Mouse (Mus musculus): ENCODE results near the gene Parm1. TPM values are rescaled to one million over a fixed set of nuclear protein-coding genes. Genes with fewer than 3 reads are reported as not detected.

The Parm1 gene
- polyA plus RNA-seq, 1 experiment from 2014 or later = 9.4 TPM

DNA sequence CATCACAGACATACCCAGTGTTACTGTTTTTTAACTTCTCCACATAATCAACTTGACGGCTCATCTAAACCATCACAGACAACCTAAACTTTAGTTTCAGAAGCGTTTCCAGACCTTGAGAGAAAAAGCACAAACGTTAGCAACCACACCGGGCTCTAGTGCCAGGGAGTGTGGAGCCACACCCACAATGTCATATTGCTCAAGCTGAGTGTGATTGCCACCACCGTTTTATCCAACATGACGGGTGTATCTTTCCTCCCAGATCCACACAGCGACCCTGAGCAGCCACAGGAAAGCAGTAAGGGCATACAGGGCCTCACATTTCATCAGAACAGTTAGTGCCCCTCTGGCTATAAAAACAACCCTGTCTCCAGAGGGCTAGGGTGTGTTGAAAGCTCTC is 45.1 kb downstream of the Parm1 start:
- no peak overlapping the region for H3K4me3 ChIP-seq (replicated peaks; ENCODE audit: low read depth, low read length)
- H3K9ac ChIP-seq (ENCODE audit: low read depth, low read length) = no peak overlapping the region
- DNase-seq (ENCODE audit: low spot score) = no peak
- H3K36me3 ChIP-seq (ENCODE audit: insufficient read depth, low read length) = no peaks in the 10 kb centered on the region
- H3K4me2 ChIP-seq (ENCODE audit: low read length) = no peak overlapping the region
- no peak overlapping the region for H3K27ac ChIP-seq
- H3K4me1 ChIP-seq (replicated peaks; ENCODE audit: insufficient read depth, low read length) = no peaks in the 10 kb centered on the region
- 71% methylated on average over 7 of the region's 7 CpGs for WGBS
- no peak for TF ChIP-seq CTCF (IDR thresholded peaks at IDR 0.05; ENCODE audit: low read depth)
- no peaks in the 10 kb centered on the region for H3K27me3 ChIP-seq (ENCODE audit: insufficient read depth, low read length)
- ATAC-seq (replicated peaks; ENCODE audit: low FRiP score, low read depth) = no peak
- H3K9me3 ChIP-seq (replicated peaks; ENCODE audit: low read length) = no peaks in the 10 kb centered on the region

DNA sequence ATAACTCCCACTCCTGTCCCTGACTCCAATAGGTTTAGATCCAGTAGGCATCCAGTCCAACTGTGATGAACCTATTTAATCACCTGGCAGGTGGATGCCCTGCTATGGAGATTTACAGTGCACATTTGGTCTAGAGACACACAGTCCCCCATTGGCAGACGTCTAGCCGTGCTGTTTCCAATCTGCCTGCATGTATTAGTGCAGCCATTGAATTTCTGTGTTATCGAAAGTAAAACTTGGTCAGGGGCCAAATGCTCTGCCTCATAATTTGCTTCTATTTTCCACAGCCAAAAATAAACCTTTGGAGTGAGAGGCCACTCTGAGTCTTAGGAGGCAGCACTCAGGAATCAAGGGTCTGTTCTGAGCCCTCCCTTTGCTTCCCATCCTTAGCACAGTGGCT is 46.6 kb downstream of the Parm1 start:
- peak; percentile 21 for DNase-seq (ENCODE audit: low spot score)
- WGBS = 55% methylated on average over 3 of the region's 3 CpGs
- H3K36me3 ChIP-seq (ENCODE audit: insufficient read depth, low read length) = no peaks in the 10 kb centered on the region
- no peak overlapping the region for H3K27ac ChIP-seq
- TF ChIP-seq CTCF (IDR thresholded peaks at IDR 0.05; ENCODE audit: low read depth) = no peak
- no peak overlapping the region for H3K4me2 ChIP-seq (ENCODE audit: low read length)
- no peak overlapping the region for H3K9ac ChIP-seq (ENCODE audit: low read depth, low read length)
- H3K9me3 ChIP-seq (replicated peaks; ENCODE audit: low read length) = no peaks in the 10 kb centered on the region
- no peak for ATAC-seq (replicated peaks; ENCODE audit: low FRiP score, low read depth)
- no peaks in the 10 kb centered on the region for H3K4me1 ChIP-seq (replicated peaks; ENCODE audit: insufficient read depth, low read length)
- H3K4me3 ChIP-seq (replicated peaks; ENCODE audit: low read depth, low read length) = no peak overlapping the region
- no peaks in the 10 kb centered on the region for H3K27me3 ChIP-seq (ENCODE audit: insufficient read depth, low read length)

- WGBS = 91% methylated on average over 3 of the region's 3 CpGs
- Histone ChIP-seq H3K36me3 (ENCODE audit: insufficient read depth, low read length) (no peaks in the 10 kb centered on the region), H3K9me3 (replicated peaks; ENCODE audit: low read length) (no peaks in the 10 kb centered on the region), H3K27ac (no peak overlapping the region), H3K9ac (ENCODE audit: low read depth, low read length) (no peak overlapping the region), H3K4me1 (replicated peaks; ENCODE audit: insufficient read depth, low read length) (no peaks in the 10 kb centered on the region), H3K4me2 (ENCODE audit: low read length) (no peak overlapping the region), H3K27me3 (ENCODE audit: insufficient read depth, low read length) (no peaks in the 10 kb centered on the region), H3K4me3 (replicated peaks; ENCODE audit: low read depth, low read length) (no peak overlapping the region)
- DNase-seq (ENCODE audit: low spot score) = no peak
- no peak for TF ChIP-seq CTCF (IDR thresholded peaks at IDR 0.05; ENCODE audit: low read depth)
- no peak for ATAC-seq (replicated peaks; ENCODE audit: low FRiP score, low read depth)
These were observed 48.0 kb downstream of the Parm1 start for GRCm38 (mm10) chr5:91565458-91565857.

DNA sequence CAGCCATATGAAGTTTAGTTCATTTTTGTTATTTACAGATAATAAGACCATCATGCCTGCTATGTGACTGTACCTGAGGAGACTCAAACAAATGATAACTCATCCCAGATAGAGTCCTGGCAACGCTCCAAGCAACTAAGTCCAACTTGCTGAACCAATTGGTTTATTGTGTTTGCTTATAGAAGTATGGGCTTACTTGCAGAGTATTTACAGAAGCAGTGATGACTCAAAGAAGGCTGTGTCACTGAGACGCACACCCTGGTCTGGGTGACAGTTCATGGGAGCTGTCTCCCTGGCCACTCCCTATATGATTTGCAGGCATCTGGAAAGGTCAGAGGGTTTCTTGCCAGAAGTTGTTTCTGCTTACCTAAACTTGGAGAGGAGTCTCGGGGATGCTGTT is 49.2 kb downstream of the Parm1 start:
- Histone ChIP-seq H3K4me2 (ENCODE audit: low read length) (no peak overlapping the region), H3K4me3 (replicated peaks; ENCODE audit: low read depth, low read length) (no peak overlapping the region), H3K9ac (ENCODE audit: low read depth, low read length) (no peak overlapping the region), H3K27me3 (ENCODE audit: insufficient read depth, low read length) (no peaks in the 10 kb centered on the region), H3K27ac (no peak overlapping the region), H3K4me1 (replicated peaks; ENCODE audit: insufficient read depth, low read length) (no peaks in the 10 kb centered on the region), H3K36me3 (ENCODE audit: insufficient read depth, low read length) (no peaks in the 10 kb centered on the region), H3K9me3 (replicated peaks; ENCODE audit: low read length) (no peaks in the 10 kb centered on the region)
- no peak for TF ChIP-seq CTCF (IDR thresholded peaks at IDR 0.05; ENCODE audit: low read depth)
- ATAC-seq (replicated peaks; ENCODE audit: low FRiP score, low read depth) = no peak
- 43% methylated on average over 3 of the region's 3 CpGs for WGBS
- peak; percentile 2 for DNase-seq (ENCODE audit: low spot score)

DNA sequence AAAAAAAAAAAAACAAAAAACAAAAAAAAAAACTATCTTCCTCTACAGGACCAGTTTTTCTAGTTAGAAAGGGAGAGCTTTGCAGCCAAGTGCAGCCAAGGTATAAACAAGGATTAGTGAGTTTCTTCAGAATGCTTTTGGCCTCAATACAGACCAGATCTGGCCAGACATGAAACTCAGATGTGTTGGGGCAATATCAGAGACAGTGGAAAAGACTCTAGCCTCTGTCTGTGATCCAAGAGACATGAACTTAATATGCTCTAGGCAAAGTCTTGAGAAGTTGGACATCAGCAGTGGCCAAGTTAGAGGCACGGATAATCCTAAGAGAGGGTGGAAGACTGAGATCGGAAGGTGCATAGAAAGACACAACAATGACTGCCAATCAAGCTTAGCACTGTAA is 56.8 kb downstream of the Parm1 start:
- ATAC-seq (replicated peaks; ENCODE audit: low FRiP score, low read depth) = no peak
- 92% methylated on average over 2 of the region's 2 CpGs for WGBS
- H3K4me1 ChIP-seq (replicated peaks; ENCODE audit: insufficient read depth, low read length) = no peaks in the 10 kb centered on the region
- no peaks in the 10 kb centered on the region for H3K36me3 ChIP-seq (ENCODE audit: insufficient read depth, low read length)
- H3K9ac ChIP-seq (ENCODE audit: low read depth, low read length) = no peak overlapping the region
- no peaks in the 10 kb centered on the region for H3K27me3 ChIP-seq (ENCODE audit: insufficient read depth, low read length)
- TF ChIP-seq CTCF (IDR thresholded peaks at IDR 0.05; ENCODE audit: low read depth) = no peak
- no peak for DNase-seq (ENCODE audit: low spot score)
- H3K4me3 ChIP-seq (replicated peaks; ENCODE audit: low read depth, low read length) = no peak overlapping the region
- H3K27ac ChIP-seq = no peak overlapping the region
- no peaks in the 10 kb centered on the region for H3K9me3 ChIP-seq (replicated peaks; ENCODE audit: low read length)
- no peak overlapping the region for H3K4me2 ChIP-seq (ENCODE audit: low read length)

GRCm38 (mm10) chr5:91578924-91579323 is 61.5 kb downstream of the Parm1 start:
- TF ChIP-seq CTCF (IDR thresholded peaks at IDR 0.05; ENCODE audit: low read depth) = no peak
- no peak overlapping the region for H3K27ac ChIP-seq
- no peak overlapping the region for H3K4me2 ChIP-seq (ENCODE audit: low read length)
- WGBS = 80% methylated on average over 7 of the region's 7 CpGs
- no peaks in the 10 kb centered on the region for H3K9me3 ChIP-seq (replicated peaks; ENCODE audit: low read length)
- H3K4me3 ChIP-seq (replicated peaks; ENCODE audit: low read depth, low read length) = no peak overlapping the region
- no peak overlapping the region for H3K9ac ChIP-seq (ENCODE audit: low read depth, low read length)
- no peaks in the 10 kb centered on the region for H3K4me1 ChIP-seq (replicated peaks; ENCODE audit: insufficient read depth, low read length)
- H3K27me3 ChIP-seq (ENCODE audit: insufficient read depth, low read length) = no peaks in the 10 kb centered on the region
- DNase-seq (ENCODE audit: low spot score) = no peak
- ATAC-seq (replicated peaks; ENCODE audit: low FRiP score, low read depth) = no peak
- no peaks in the 10 kb centered on the region for H3K36me3 ChIP-seq (ENCODE audit: insufficient read depth, low read length)

DNA sequence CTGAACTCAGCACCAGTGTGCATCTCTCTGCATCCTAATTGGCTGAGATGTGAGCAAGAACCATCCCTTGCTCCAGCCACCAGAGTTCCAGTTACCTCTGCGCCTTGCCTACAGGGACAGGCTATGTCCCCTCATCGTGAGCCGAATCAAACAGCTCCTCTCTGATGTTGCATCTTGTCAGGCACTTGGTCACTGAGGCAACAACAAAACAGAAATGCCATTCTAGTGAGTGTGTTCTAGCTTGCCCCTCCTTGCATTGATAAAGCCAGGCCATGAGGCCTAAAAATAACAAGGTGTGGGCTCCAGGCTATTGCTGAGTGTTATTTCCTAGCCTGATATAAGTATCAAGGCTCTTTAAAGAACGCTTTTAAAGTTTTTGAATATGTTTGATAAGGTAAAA is 64.4 kb downstream of the Parm1 start:
- H3K4me1 ChIP-seq (replicated peaks; ENCODE audit: insufficient read depth, low read length) = no peaks in the 10 kb centered on the region
- H3K27ac ChIP-seq = no peak overlapping the region
- H3K9ac ChIP-seq (ENCODE audit: low read depth, low read length) = no peak overlapping the region
- DNase-seq (ENCODE audit: low spot score) (no peak), ATAC-seq (replicated peaks; ENCODE audit: low FRiP score, low read depth) (no peak)
- H3K9me3 ChIP-seq (replicated peaks; ENCODE audit: low read length) = no peaks in the 10 kb centered on the region
- H3K36me3 ChIP-seq (ENCODE audit: insufficient read depth, low read length) = no peaks in the 10 kb centered on the region
- WGBS = 91% methylated on average over 4 of the region's 4 CpGs
- TF ChIP-seq CTCF (IDR thresholded peaks at IDR 0.05; ENCODE audit: low read depth) = no peak
- no peaks in the 10 kb centered on the region for H3K27me3 ChIP-seq (ENCODE audit: insufficient read depth, low read length)
- no peak overlapping the region for H3K4me2 ChIP-seq (ENCODE audit: low read length)
- H3K4me3 ChIP-seq (replicated peaks; ENCODE audit: low read depth, low read length) = no peak overlapping the region
